Mouse (Mus musculus) regulatory T cell (primary cell): Measurements from ENCODE around the gene H2afy2.

Source experiments
- in situ Hi-C: fragments of 300-600 bp; cut with MboI, MseI; formaldehyde crosslinking; loops from one replicate; pipeline ENCODE4 v1.15.1; 2025; ENCODE audit warnings: high pct_unique_total_duplicates

The H2afy2 gene

GRCm38 (mm10) chr10:61783621-61784251 lies at the start of gene H2afy2:
H2afy2 (minus strand) TSS chr10:61784147.
- in situ Hi-C loops, result no loop called here

DNA sequence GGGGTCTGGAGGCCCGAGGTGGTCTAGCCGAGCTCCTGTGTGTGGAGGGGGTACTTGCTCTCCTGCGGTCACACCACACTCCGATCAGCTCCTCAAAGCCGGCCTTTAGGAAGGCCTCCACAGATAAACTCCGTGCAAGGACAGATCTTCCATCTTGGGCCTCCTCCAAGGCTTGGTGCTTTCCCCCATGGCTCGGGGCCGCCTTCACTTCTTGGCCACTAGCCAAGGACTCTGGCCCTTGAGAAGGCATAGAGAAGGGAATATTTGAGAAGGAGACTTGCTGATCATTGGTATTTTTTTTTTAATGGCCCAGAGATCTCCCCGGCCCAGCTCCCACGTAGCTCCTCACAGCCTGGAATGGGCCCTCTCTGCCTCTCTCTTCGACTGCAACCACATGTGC lies 48.8 kb upstream of the H2afy2 start:
- in situ Hi-C loops, result no loop called here

DNA sequence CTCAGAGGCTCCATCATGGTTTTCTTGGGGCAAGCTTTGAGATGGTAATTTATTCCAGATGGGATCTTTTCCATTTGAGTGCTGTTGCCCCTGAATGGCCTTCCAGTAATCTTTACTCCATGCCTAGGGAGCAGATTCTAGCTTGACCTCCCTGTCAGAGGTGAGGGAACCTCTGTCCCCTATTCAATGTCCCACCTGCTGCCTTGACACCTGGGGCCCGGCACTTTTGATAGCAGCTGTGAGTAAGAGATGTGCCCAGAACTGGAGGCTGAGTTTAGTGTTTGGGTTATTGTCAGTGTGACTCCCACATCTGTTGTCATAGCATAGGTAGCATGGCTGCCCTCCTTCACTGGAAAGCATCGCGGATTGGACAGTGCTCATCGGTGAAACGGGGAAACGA lies 47.8 kb upstream of the H2afy2 start:
- in situ Hi-C loops, result no loop called here

DNA sequence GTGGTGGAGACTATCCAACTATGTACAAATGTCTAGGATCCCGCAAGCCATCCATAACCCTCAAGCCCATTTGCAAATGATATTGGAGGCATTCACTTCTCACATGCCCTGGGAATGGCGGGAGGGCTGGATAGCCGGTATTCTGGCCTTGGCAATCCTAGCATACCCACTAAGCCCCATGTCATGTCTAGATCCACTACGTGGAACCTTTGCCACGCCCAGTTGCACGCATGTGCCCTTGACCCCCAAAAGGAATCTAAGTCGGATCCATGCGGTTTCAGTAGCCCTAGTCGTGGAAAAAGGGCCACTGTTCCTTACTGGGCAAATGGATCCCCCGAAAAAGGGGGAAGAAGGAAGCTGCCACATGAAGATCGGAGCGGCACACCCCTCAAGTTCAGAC lies 47.3 kb upstream of the H2afy2 start:
- in situ Hi-C loops, result no loop called here

- in situ Hi-C loops, result no loop called here
Measured at GRCm38 (mm10) chr10:61830817-61831216, 46.9 kb upstream of the H2afy2 start.

- in situ Hi-C loops, result no loop called here
Measured at GRCm38 (mm10) chr10:61829046-61829445, 45.1 kb upstream of the H2afy2 start.

- in situ Hi-C loops, result no loop called here
Measured at GRCm38 (mm10) chr10:61827950-61828936, 44.3 kb upstream of the H2afy2 start.

DNA sequence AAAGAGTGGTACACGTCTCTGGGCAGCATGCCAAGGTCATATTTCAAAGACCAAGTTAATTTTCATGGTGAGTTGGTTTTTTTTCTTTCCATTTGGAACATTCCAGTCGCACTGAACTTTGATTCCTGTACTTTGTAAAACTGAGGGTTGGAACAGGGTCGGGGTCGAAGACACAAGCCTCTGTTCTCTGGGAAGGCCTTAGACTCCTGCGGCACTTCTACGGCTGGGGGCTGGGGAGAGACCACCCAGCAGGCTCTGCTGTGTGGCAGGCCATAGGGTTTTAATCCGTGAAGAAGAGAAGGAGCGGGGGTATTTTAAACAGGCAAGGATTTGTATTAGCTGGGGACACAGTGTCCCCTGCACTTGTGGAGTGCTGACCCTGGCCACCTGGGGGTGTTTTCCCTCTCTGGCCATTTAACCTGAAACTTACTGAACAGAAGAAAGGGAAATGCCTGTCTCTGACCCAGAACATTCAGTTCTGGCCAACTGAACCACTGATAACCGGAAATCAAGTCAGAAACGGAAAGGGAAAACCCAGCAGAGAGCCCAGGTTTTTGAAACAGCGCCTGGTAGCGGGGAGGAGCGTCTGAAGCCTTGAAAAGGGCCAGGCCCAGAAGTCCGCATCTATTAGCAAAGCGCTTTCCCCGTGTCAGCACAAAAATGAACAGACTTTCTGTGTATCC lies 42.9 kb upstream of the H2afy2 start:
- in situ Hi-C loops, result no loop called here

GRCm38 (mm10) chr10:61825979-61826752 lies 42.2 kb upstream of the H2afy2 start:
- in situ Hi-C loops, result no loop called here

DNA sequence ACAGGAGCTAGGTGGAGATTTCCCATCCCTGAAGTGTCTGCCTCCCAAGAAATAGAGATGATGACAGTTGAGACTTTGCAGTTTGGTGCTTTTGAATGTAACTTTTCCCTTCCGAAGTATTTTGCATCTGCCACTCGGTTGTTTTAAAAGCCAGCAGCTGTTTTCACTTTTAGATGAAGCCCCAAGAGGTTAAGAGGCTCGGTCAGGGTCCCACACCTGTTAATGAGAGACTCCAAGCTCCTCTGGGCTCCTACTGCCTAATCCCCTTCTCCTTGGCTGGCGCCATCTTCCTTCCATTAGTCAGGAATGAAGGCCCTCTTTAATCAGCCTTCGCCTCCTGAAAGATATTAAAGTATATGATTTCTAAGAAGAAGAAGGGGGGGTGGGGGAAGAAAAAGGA lies 41.6 kb upstream of the H2afy2 start:
- in situ Hi-C loops, result no loop called here

- in situ Hi-C loops, result no loop called here
Measured at GRCm38 (mm10) chr10:61823731-61824115, 39.8 kb upstream of the H2afy2 start.

DNA sequence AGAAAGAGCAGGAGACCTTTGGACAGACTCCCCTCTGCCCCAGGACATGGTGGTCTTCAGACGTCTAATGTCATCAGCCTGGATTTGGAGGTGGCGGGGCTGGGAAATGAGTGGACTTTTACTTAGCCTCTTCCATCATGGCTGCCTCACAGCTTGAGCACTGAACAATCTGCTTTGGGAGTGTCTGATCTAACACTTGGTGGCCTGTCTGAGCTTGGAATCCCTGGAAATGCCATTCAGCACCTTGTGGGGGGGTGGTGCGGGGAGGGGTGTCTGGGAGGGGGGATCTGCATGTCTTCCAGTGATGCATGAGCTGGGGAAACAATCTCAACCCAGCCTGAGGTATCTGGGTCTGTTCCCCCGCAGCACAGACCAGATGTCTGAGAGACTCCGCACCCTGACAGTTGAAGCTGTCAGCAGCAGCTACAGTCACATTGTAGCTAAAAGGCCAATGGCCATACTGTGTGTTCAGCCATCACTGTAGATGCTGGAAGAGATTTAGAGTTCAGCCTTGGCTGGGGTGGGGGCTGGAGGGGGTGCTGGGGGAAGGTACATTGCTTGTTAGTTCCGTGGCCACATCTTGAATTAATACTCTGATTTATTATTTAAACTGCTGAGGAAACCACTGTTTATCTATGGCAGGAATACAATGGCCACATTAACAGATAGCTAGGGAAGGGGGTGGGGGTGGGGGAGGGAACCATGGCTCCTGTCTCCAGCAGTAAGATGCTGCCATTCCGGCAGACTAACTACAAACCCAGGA lies 39.2 kb upstream of the H2afy2 start:
- in situ Hi-C loops, result no loop called here

GRCm38 (mm10) chr10:61820050-61820449 lies 36.1 kb upstream of the H2afy2 start:
- in situ Hi-C loops, result no loop called here

- in situ Hi-C loops, result no loop called here
Measured at GRCm38 (mm10) chr10:61811987-61812386, 28.0 kb upstream of the H2afy2 start.

DNA sequence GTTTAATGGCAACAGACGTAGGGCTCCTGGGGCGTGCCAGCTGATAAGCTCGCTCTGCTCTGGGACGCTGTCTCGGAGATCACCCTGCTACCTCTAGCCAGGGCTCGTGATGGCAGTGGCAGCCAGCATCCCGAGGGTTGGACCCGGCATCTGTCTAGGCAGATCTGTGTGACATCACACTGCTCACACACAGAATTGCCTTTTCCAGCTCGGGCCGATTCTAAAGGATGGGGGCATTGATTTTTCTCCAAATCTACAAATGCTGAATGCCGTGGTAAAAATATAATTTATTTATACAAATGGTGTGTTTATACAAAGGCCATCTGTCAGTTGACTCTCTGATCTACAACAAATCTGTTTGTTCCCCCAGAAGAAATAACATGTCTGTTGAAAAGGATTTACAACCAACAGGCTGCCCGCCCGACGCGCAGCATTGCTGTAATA lies 14.2 kb upstream of the H2afy2 start:
- in situ Hi-C loops, result no loop called here

DNA sequence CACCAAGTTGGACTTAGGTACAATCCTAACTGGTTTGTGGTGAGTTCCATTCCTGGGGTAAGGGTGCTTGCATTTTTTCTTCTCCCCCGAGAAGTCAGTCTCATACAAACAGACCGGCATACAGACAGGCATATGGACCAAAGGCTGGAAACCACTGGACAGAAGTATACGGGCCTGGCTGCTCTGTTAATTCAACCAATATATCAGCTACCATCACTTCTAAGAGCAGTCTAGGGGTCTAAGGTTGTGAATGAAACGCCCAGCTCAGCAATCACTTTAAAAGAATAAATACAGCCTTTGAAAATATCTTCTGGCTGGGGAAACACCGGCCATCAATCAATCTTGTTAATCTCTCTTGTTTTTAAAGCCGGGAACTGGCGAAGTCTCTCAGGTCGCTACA lies 11.5 kb upstream of the H2afy2 start:
- in situ Hi-C loops, result no loop called here

- in situ Hi-C loops, result no loop called here
Measured at GRCm38 (mm10) chr10:61794971-61795370, 11.0 kb upstream of the H2afy2 start.

DNA sequence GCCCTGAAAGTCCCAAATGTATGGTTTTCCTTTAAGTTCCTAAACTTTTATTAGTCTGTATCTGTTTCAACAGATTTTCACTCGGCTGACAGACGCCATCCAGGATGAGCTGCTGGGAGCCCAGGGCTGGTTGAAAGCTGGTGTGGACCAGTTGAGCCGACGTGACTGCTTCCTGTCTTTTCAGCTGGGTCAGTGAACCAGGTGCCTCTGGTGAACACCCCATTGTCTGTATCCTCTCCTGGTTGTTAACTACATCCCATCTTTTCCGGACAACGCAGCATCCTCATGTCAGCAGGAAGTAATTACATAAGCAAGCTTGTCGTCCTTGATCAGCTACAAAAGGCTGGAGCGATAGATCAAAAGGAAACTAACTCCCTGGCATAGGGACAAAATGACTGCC lies 9.1 kb upstream of the H2afy2 start:
- in situ Hi-C loops, result no loop called here

DNA sequence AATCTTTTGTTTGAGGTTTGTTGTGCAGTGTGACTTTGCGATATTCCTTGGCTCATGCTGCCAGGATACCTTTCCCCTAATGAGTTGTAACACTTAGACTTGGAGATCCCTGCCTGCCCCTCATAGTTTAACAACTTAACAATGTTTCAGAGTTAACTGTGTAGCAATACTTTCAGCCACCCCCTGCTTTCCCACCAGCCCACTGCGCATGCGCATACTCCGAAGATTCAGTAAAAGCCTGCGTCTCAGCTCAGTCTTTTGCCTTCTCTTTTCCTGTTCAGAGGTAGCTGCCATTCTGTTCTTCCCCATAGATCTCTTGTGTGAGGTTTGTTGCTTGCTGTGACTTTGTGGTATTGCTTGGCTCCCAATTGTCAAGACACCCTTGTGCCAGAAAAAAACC lies 4.6 kb upstream of the H2afy2 start:
- in situ Hi-C loops, result no loop called here

DNA sequence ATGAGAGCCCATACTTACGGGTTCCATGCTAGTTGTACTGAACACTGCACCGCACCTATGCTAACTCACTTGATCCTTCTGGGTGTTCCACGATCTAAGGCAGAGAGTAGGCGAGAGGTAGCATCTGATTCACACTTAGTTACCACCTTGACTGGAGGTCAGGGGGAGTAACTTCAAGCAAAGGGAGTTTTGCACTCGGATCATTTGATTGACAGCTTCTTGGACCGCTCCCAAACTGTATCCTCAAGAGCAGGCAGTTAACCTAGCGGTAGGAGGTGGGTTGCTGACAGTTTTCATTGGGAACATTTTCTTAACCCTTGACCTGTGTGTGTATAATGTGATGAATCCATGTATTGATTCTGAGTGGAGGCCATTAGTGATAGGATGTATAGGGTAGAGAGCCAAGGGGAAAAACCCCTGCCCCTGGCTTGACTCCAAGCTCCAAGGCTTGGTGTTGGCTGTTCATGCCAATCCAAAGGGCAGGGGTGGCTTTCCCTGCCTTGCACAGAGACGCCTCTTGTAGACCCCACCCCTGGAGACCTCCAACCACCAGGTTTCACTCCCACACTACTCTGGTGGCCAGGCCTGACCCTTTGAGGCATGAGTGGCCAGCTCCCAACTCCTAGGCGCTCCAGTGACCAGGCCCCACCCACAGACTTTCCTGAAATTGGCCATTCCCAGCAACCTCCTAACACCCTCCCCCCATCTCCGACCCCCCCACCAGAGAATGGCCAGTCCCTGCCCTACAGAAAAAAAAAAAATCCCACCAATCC lies 3.8 kb upstream of the H2afy2 start:
- in situ Hi-C loops, result no loop called here
